Mouse (Mus musculus) liver, embryonic 12.5 days (tissue): ENCODE results near the gene Src. TPM values are rescaled to one million over a fixed set of nuclear protein-coding genes. Genes with fewer than 3 reads are reported as not detected.
"Not testable (repeated sequence)": the region's sequence is repeated elsewhere in the genome, so short reads cannot be mapped to it uniquely, and the experiment has no call there.

Experiments used
- ATAC-seq: fragments of 200-750 bp; cut with Nextera tagmentation; 2 replicates; pipeline ENCODE4 v1.8.0; 2017; ENCODE audit warnings: moderate number of reproducible peaks, mild to moderate bottlenecking, moderate library complexity
- H3K27ac ChIP-seq: fragments of 300-500 bp; sonication (generic); 2 replicates; pipeline ENCODE4 v1.5.1; 2016; ENCODE audit warnings: mild to moderate bottlenecking
- H3K27me3 ChIP-seq: fragments of 300-500 bp; sonication (generic); replicated peaks from 2 replicates; pipeline ENCODE4 v1.6.1; 2016; ENCODE audit warnings: mild to moderate bottlenecking, moderate library complexity
- H3K36me3 ChIP-seq: fragments of 300-500 bp; sonication (generic); 2 replicates; pipeline ENCODE4 v1.6.1; 2016; ENCODE audit warnings: mild to moderate bottlenecking, moderate library complexity
- H3K4me1 ChIP-seq: fragments of 300-500 bp; sonication (generic); 2 replicates; pipeline ENCODE4 v1.6.1; 2016
- H3K4me2 ChIP-seq: fragments of 300-500 bp; sonication (generic); 2 replicates; pipeline ENCODE4 v1.6.1; 2016; ENCODE audit warnings: mild to moderate bottlenecking, moderate library complexity
- H3K4me3 ChIP-seq: fragments of 300-500 bp; sonication (generic); 2 replicates; pipeline ENCODE4 v1.5.1; 2016; ENCODE audit warnings: mild to moderate bottlenecking, moderate library complexity
- H3K9ac ChIP-seq: fragments of 300-500 bp; sonication (generic); 2 replicates; pipeline ENCODE4 v1.6.1; 2016; ENCODE audit warnings: mild to moderate bottlenecking, moderate library complexity
- H3K9me3 ChIP-seq: fragments of 300-500 bp; sonication (generic); replicated peaks from 2 replicates; pipeline ENCODE4 v1.6.1; 2016; ENCODE audit warnings: mild to moderate bottlenecking, moderate library complexity
- WGBS: fragments of 180-500 bp; shearing (Covaris S2); methylation state at CpG from one replicate; pipeline ENCODE4 v1.1.7; 2016; ENCODE audit not compliant: insufficient replicate concordance; 5-methylcytosine and 5-hydroxymethylcytosine counted together
- polyA plus RNA-seq: library from polyadenylated mRNA; unstranded; fragments of >200 nt; fragmentation: Nextera tagmentation; extraction: Ambion mirVana; gene quantifications from 2 replicates; pipeline ENCODE4 v1.2.1, GENCODE M21; 2016

Gene Src
- 4.5 TPM in 2 replicates for polyA plus RNA-seq

- no peak within 1 kb of the TSS for H3K4me2 ChIP-seq
- no peak within 1 kb of the TSS for H3K27ac ChIP-seq
- H3K4me1 ChIP-seq = peaks cover 14% of the 10 kb centered on the region
- H3K4me3 ChIP-seq = no peak within 1 kb of the TSS
- H3K36me3 ChIP-seq = no peaks in the 10 kb centered on the region
- no peak for ATAC-seq
- H3K9me3 ChIP-seq = no peaks in the 10 kb centered on the region
- WGBS = 31% methylated on average over 13 of the region's 13 CpGs
- no peak within 1 kb of the TSS for H3K9ac ChIP-seq
- H3K27me3 ChIP-seq = peaks cover 38% of the 10 kb centered on the region
Observed at GRCm38 (mm10) chr2:157418206-157418605, at the start of gene Src. TSS of gene Src (plus strand) at chr2:157418444.

DNA sequence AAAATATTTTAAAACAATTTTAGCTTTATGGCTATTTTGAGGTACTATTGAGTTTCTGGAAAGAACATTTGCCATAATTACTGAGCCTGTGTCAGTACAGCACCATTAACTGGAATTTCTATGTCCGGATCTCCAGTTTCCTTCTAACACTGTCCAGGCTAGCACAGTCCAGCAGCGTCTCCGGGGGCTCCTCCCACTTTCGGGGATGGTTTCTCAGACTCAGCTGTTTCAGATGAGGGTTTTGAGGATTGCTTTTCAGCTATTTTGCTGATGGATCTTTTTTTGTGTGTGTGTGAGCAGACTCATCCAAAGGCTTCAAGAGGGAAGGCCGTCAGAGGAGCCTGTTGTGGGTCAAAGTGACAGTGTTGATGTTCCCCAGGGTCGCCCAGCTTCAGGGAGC, 46.5 kb upstream of the Src start:
- no peaks in the 10 kb centered on the region for H3K27me3 ChIP-seq
- no peak overlapping the region for H3K9ac ChIP-seq
- H3K4me3 ChIP-seq = no peak overlapping the region
- no peak for ATAC-seq
- H3K27ac ChIP-seq = no peak overlapping the region
- 70% methylated on average over 6 of the region's 6 CpGs for WGBS
- peaks cover 38% of the 10 kb centered on the region for H3K4me1 ChIP-seq
- H3K36me3 ChIP-seq = peaks cover 18% of the 10 kb centered on the region
- H3K4me2 ChIP-seq = no peak overlapping the region
- H3K9me3 ChIP-seq = no peaks in the 10 kb centered on the region

DNA sequence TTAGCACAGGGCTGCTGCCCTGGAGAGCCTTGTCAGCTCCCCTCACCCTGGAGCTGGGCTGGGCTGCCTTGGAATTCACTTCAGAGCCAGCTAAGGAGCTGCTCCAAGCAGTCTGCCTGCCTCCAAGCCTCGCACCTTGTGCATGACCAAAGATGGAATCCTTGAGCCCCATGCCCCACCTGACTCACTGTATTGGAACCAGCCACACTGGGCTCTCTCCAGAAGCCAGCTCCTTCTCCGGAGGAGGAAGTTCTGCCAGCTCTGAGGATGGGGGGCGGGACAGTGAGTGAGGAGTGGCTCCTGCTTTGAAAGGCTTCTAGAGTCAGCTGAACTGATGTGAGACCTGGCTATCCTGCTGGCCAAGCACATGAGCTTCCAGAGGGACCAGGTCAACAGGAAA, 44.6 kb upstream of the Src start:
- no peaks in the 10 kb centered on the region for H3K27me3 ChIP-seq
- H3K36me3 ChIP-seq = peaks cover 18% of the 10 kb centered on the region
- no peak for ATAC-seq
- WGBS = 58% methylated on average over 3 of the region's 3 CpGs
- H3K27ac ChIP-seq = no peak overlapping the region
- peaks cover 34% of the 10 kb centered on the region for H3K4me1 ChIP-seq
- no peaks in the 10 kb centered on the region for H3K9me3 ChIP-seq
- no peak overlapping the region for H3K4me3 ChIP-seq
- no peak overlapping the region for H3K4me2 ChIP-seq
- H3K9ac ChIP-seq = no peak overlapping the region

DNA sequence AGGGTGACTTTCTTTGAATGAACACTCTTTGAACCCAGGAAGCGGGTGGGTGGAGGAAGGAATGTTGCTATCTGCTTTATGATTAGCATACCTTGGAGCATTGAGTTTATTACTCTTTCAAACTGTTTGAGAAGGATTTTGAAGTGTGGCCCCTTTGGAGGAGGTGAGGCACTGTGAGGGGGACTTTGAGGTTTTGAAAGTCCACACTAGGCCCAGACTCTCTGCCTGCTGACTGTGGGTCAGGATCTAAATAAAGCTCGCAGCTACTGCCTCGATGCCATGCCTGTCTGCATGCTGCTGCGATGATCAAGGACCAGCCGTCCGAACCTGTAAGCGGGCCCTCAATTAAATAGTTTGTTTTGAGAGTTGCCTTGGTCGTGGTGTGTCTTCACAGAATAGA, 43.2 kb upstream of the Src start:
- 81% methylated on average over 8 of the region's 8 CpGs for WGBS
- Histone ChIP-seq H3K4me1 (peaks cover 28% of the 10 kb centered on the region; the same call in 1 of the 2 replicates), H3K27ac (no peak overlapping the region), H3K9me3 (no peaks in the 10 kb centered on the region), H3K9ac (no peak overlapping the region), H3K36me3 (peaks cover 29% of the 10 kb centered on the region), H3K4me3 (no peak overlapping the region), H3K4me2 (no peak overlapping the region), H3K27me3 (no peaks in the 10 kb centered on the region)
- no peak for ATAC-seq

DNA sequence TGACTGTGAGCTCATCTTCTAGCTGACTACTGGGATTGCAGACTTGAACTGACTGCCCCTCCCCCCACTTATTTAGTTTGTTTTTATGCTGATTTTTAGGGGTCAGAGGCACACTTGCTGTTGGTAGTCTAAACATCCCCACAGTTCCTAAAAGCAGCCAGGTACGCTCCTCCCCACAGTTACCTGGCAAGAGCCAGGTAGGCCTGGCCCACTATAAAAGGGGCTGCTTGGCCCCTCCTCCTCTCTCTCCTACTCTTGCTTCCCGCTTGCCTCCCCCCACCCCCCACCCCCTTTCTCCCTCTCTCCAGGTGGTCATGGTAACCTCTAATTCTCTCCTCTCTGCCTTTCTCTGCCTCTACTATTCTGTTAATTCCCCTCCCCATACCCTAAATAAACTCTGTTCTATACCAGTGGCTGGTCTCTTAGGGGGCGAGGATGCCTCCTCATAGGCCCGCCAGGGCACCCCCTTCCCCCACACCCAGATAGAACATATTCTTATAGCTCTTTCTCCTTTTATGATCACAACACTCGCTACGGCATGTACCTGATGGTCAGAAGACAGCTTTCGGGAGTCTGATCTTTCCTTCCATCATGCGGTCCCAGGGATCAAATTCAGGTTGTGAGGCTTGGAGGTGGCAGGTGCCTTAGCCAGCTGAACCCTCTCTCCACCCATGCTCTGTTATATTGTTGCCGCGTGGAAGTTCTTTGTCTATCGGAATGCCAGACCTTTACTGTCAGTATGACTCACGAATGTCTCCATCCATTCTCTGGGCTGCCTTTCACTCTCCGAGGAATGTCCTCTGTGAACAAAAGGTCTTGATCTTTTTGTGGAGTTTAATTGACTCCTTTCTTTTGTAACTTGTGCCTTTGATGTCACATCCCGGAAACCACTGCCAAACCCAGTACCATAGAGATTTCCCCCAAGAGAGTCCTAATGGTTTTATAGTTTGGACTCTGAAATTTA, 42.2 kb upstream of the Src start:
- no peak for ATAC-seq
- 71% methylated on average over 14 of the region's 14 CpGs for WGBS
- Histone ChIP-seq H3K4me3 (no peak overlapping the region), H3K4me1 (peaks cover 28% of the 10 kb centered on the region; the same call in 1 of the 2 replicates), H3K27me3 (no peaks in the 10 kb centered on the region), H3K9ac (no peak overlapping the region), H3K27ac (no peak overlapping the region), H3K36me3 (peaks cover 36% of the 10 kb centered on the region), H3K4me2 (no peak overlapping the region), H3K9me3 (no peaks in the 10 kb centered on the region)

DNA sequence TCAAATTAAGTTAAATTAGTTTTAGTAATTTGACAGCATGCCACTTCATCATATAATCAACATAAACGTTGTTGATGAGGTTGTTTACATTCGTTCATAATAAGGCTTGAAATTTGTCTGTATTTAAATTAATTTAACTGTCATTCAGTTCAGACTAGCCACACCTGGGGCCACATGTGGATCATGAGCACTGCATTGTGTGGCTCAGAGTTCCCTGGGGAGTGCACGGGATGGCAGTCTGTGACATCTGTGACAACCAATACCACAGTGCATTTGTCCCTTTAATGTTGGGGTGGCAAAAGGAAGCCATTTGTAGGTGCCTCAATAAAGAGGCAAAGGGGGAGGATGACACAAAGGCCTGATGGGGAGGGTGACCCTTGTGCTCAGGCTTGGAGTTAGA, 41.2 kb upstream of the Src start:
- Histone ChIP-seq H3K27me3 (no peaks in the 10 kb centered on the region), H3K9ac (no peak overlapping the region), H3K27ac (no peak overlapping the region), H3K36me3 (peaks cover 42% of the 10 kb centered on the region), H3K4me1 (peaks cover 28% of the 10 kb centered on the region; the same call in 1 of the 2 replicates), H3K4me2 (no peak overlapping the region), H3K4me3 (no peak overlapping the region), H3K9me3 (no peaks in the 10 kb centered on the region)
- ATAC-seq = no peak
- WGBS = 58% methylated on average over 3 of the region's 3 CpGs

DNA sequence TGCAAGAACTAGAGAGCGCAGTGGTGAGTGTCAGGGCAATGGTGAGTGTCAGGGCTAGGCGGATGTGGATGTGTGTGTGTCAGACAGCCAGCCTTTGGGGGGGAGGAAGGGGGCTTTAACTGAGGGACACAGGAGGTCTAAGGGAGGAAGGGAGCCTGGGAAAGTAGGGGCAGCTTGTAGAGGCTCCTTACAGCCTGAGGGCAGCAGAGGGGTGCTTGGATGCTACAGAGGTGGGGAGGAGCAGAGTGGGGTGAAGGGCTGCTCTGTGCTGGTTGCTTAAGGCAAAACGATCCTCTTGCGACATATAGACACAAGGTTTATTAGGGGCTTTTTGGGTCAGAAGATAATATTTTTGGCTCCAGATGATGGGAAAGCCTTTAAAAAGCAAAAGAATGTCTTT, 33.4 kb upstream of the Src start:
- H3K27me3 ChIP-seq = no peaks in the 10 kb centered on the region
- 82% methylated on average over 4 of the region's 4 CpGs for WGBS
- H3K4me2 ChIP-seq = no peak overlapping the region
- H3K36me3 ChIP-seq = peaks cover 56% of the 10 kb centered on the region
- no peak overlapping the region for H3K9ac ChIP-seq
- no peak overlapping the region for H3K27ac ChIP-seq
- H3K4me3 ChIP-seq = no peak overlapping the region
- no peaks in the 10 kb centered on the region for H3K9me3 ChIP-seq
- peaks cover 5% of the 10 kb centered on the region for H3K4me1 ChIP-seq
- no peak for ATAC-seq

- H3K36me3 ChIP-seq = peaks cover 41% of the 10 kb centered on the region
- H3K27me3 ChIP-seq, H3K9me3 ChIP-seq, H3K4me1 ChIP-seq, H3K4me3 ChIP-seq, ATAC-seq, H3K4me2 ChIP-seq, H3K9ac ChIP-seq, H3K27ac ChIP-seq: not testable (repeated sequence)
- 86% methylated on average over 14 of the region's 14 CpGs for whole genome bisulfite sequencing
Observed at GRCm38 (mm10) chr2:157388901-157389590, 29.2 kb upstream of the Src start.

DNA sequence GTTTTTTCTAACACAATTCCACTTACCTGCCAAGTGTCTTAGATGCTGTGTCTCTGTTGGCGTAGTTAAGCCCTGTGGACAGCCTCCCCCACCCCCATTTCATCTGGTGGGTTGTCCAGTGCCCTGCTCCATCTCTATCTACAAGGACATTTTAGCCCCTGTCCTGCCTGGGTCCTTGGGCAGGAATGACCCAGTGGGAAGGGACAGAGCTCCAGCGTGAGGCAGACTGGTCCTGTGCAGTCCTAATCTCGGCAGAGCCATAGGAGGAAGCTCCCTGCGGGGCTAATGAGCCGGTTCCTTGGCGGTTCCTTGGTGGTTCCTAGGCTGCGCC, 28.7 kb upstream of the Src start:
- Histone ChIP-seq H3K27ac (no peak overlapping the region; the same call in 1 of the 2 replicates), H3K9me3 (no peaks in the 10 kb centered on the region), H3K9ac (no peak overlapping the region), H3K4me3 (no peak overlapping the region), H3K4me1 (peaks cover 10% of the 10 kb centered on the region), H3K27me3 (no peaks in the 10 kb centered on the region), H3K4me2 (no peak overlapping the region), H3K36me3 (peaks cover 37% of the 10 kb centered on the region)
- no peak for ATAC-seq
- 84% methylated on average over 7 of the region's 7 CpGs for WGBS

- ATAC-seq = no peak
- H3K27ac ChIP-seq = no peak overlapping the region
- no peaks in the 10 kb centered on the region for H3K9me3 ChIP-seq
- no peak overlapping the region for H3K4me3 ChIP-seq
- WGBS = 84% methylated on average over 2 of the region's 2 CpGs
- H3K4me1 ChIP-seq = peaks cover 22% of the 10 kb centered on the region
- H3K36me3 ChIP-seq = peaks cover 55% of the 10 kb centered on the region
- H3K27me3 ChIP-seq = no peaks in the 10 kb centered on the region
- no peak overlapping the region for H3K4me2 ChIP-seq
- no peak overlapping the region for H3K9ac ChIP-seq
Observed at GRCm38 (mm10) chr2:157392331-157392730, 25.9 kb upstream of the Src start.

GRCm38 (mm10) chr2:157393549-157393948, 24.7 kb upstream of the Src start:
- Histone ChIP-seq H3K36me3 (peaks cover 61% of the 10 kb centered on the region), H3K9me3 (peaks cover 3% of the 10 kb centered on the region; the same call in 1 of the 2 replicates), H3K4me3 (no peak overlapping the region), H3K27ac (no peak overlapping the region), H3K27me3 (no peaks in the 10 kb centered on the region), H3K4me1 (peaks cover 17% of the 10 kb centered on the region), H3K9ac (no peak overlapping the region), H3K4me2 (no peak overlapping the region)
- no peak for ATAC-seq
- WGBS = 88% methylated on average over 4 of the region's 4 CpGs

DNA sequence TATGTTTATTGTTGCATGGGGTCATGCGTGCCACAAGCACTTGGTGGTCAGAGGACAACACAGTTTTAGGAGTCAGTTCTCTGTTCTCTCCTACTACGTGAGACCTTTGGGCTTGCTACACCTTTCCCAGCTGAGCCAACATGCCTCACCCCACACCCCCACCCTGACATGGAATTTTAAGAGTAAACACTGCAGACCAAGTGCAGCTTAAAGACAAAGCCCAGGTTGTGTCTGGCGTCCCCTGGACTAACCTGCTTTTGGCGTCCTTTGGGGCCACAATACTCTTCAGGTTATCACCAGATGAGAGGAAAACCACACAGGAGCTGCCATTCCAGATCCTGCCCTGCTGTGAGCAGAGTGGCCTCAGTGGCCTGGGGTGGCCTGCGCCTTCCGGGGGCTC, 23.4 kb upstream of the Src start:
- peaks cover 17% of the 10 kb centered on the region for H3K4me1 ChIP-seq
- H3K4me2 ChIP-seq = no peak overlapping the region
- H3K36me3 ChIP-seq = peaks cover 52% of the 10 kb centered on the region
- H3K9me3 ChIP-seq = peaks cover 4% of the 10 kb centered on the region; the same call in 1 of the 2 replicates
- no peak overlapping the region for H3K4me3 ChIP-seq
- no peaks in the 10 kb centered on the region for H3K27me3 ChIP-seq
- H3K9ac ChIP-seq = no peak overlapping the region
- no peak overlapping the region for H3K27ac ChIP-seq
- 66% methylated on average over 6 of the region's 6 CpGs for WGBS
- ATAC-seq = no peak
